Mouse (Mus musculus): ENCODE results near the gene Sim1. TPM values are rescaled to one million over a fixed set of nuclear protein-coding genes. Genes with fewer than 3 reads are reported as not detected.

Gene Sim1
- total and polyA plus RNA-seq, 3 experiments = not detected

GRCm38 (mm10) chr10:50890621-50891020 is 3.9 kb upstream of the Sim1 start:
- H3K4me3 ChIP-seq (ENCODE audit: control insufficient read depth in 1 of 2, insufficient read depth in 1 of 2, low read depth in 2 of 2, low read length in 2 of 2) = no peak overlapping the region
- no peaks in the 10 kb centered on the region for H3K4me1 ChIP-seq (ENCODE audit: control insufficient read depth in 1 of 2, insufficient read depth in 2 of 2, low read length in 2 of 2)

GRCm38 (mm10) chr10:50891876-50892711 is 2.5 kb upstream of the Sim1 start:
- Histone ChIP-seq H3K9me3 (replicated peaks; ENCODE audit: insufficient read depth, low read length) (no peaks in the 10 kb centered on the region), H3K27ac (ENCODE audit: control insufficient read depth, low read depth, low read length) (no peak overlapping the region), H3K4me1 (ENCODE audit: control insufficient read depth in 1 of 2, insufficient read depth in 2 of 2, low read length in 2 of 2) (no peaks in the 10 kb centered on the region), H3K36me3 (ENCODE audit: control insufficient read depth in 1 of 2, insufficient read depth in 2 of 2, low read length in 2 of 2) (no peaks in the 10 kb centered on the region), H3K4me3 (ENCODE audit: control insufficient read depth in 1 of 2, insufficient read depth in 1 of 2, low read depth in 2 of 2, low read length in 2 of 2) (no peak overlapping the region), H3K9ac (ENCODE audit: control insufficient read depth, low read depth, low read length, poor library complexity, severe bottlenecking) (no peak overlapping the region), H3K27me3 (ENCODE audit: control insufficient read depth in 1 of 2, insufficient read depth in 2 of 2, low read length in 2 of 2) (no peaks in the 10 kb centered on the region), H3K79me2 (ENCODE audit: control insufficient read depth, insufficient read depth, low read length, poor library complexity) (no peaks in the 10 kb centered on the region)
- no peak for TF ChIP-seq GATA1 (IDR thresholded peaks at IDR 0.05; ENCODE audit: low read depth, low read length)
- no peak for TF ChIP-seq RAD21 (IDR thresholded peaks at IDR 0.05; ENCODE audit: low read depth, low read length)
- TF ChIP-seq TCF12 (IDR thresholded peaks at IDR 0.05; ENCODE audit: low read depth, low read length) = no peak
- TF ChIP-seq USF1 (IDR thresholded peaks at IDR 0.05; ENCODE audit: low read depth, low read length) = no peak
- TF ChIP-seq MAFK (IDR thresholded peaks at IDR 0.05; ENCODE audit: borderline replicate concordance, low read depth, low read length) = no peak
- no peak for TF ChIP-seq BHLHE40 (IDR thresholded peaks at IDR 0.05; ENCODE audit: borderline replicate concordance, low read depth, low read length)
- TF ChIP-seq JUND (IDR thresholded peaks at IDR 0.05; ENCODE audit: low read depth, low read length) = no peak
- TF ChIP-seq POLR2A (IDR thresholded peaks at IDR 0.05; ENCODE audit: control insufficient read depth in 1 of 2, insufficient read depth in 1 of 2, low read depth in 1 of 2, low read length in 2 of 2, poor library complexity in 1 of 2) = no peak
- TF ChIP-seq ZKSCAN1 (IDR thresholded peaks at IDR 0.05; ENCODE audit: low read depth, low read length) = no peak
- no peak for TF ChIP-seq MAZ (IDR thresholded peaks at IDR 0.05; ENCODE audit: low read depth, low read length)
- TF ChIP-seq MAX (IDR thresholded peaks at IDR 0.05; ENCODE audit: low read length) = no peak
- no peak for TF ChIP-seq ETS1 (IDR thresholded peaks at IDR 0.05; ENCODE audit: low read depth, low read length)
- no peak for TF ChIP-seq MYB (IDR thresholded peaks at IDR 0.05; ENCODE audit: low read depth, low read length)
- TF ChIP-seq ZNF384 (IDR thresholded peaks at IDR 0.05; ENCODE audit: low read depth, low read length) = no peak
- no peak for TF ChIP-seq KAT2A (conservative IDR thresholded peaks at IDR 0.05; ENCODE audit: low read depth, low read length)
- DNase-seq (ENCODE audit: low read depth, low spot score) = no peak

More at GRCm38 (mm10) chr10:50890621-50891020, 3.9 kb upstream of the Sim1 start:
- TF ChIP-seq TBP (IDR thresholded peaks at IDR 0.05; ENCODE audit: low read depth, low read length) = no peak
- no peak for TF ChIP-seq TCF12 (IDR thresholded peaks at IDR 0.05; ENCODE audit: low read depth, low read length)
- TF ChIP-seq CTCF (IDR thresholded peaks at IDR 0.05 in 2 of 3, conservative IDR thresholded peaks at IDR 0.05 in 1 of 3; ENCODE audit: control insufficient read depth in 1 of 3, insufficient read depth in 1 of 3, low read depth in 2 of 3, low read length in 3 of 3, poor library complexity in 1 of 3, severe bottlenecking in 1 of 3) = no peak
- no peak for DNase-seq (ENCODE audit: low read depth, low spot score)
- Histone ChIP-seq H3K79me2 (ENCODE audit: control insufficient read depth, insufficient read depth, low read length, poor library complexity) (no peaks in the 10 kb centered on the region), H3K36me3 (ENCODE audit: control insufficient read depth in 1 of 2, insufficient read depth in 2 of 2, low read length in 2 of 2) (no peaks in the 10 kb centered on the region), H3K9me3 (replicated peaks; ENCODE audit: insufficient read depth, low read length) (no peaks in the 10 kb centered on the region), H3K27me3 (ENCODE audit: control insufficient read depth in 1 of 2, insufficient read depth in 2 of 2, low read length in 2 of 2) (no peaks in the 10 kb centered on the region; a peak in 1 of 4 replicates), H3K9ac (ENCODE audit: control insufficient read depth, low read depth, low read length, poor library complexity, severe bottlenecking) (no peak overlapping the region), H3K27ac (ENCODE audit: control insufficient read depth, low read depth, low read length) (no peak overlapping the region)
